Mouse (Mus musculus) midbrain, embryonic 11.5 days (tissue): ENCODE measurements around the gene Pwp1. TPM values are rescaled to one million over a fixed set of nuclear protein-coding genes. Genes with fewer than 3 reads are reported as not detected.

Experiments
- polyA plus RNA-seq: library from polyadenylated mRNA; unstranded; fragments of >200 nt; fragmentation: Nextera tagmentation; extraction: Ambion mirVana; gene quantifications from 2 replicates; pipeline ENCODE4 v1.2.1, GENCODE M21; 2014

Pwp1 gene
- polyA plus RNA-seq, 1 experiment from 2014 or later: 97.7 TPM

Other genes with a start within 250 kb of the Pwp1 start
- 35.3 and 35.6 TPM in 2 replicates for gene Prdm4, start 87.6 kb downstream of the Pwp1 start, polyA plus RNA-seq
- 0.28 and 0.36 TPM in 2 replicates for gene Ascl4, start 98.2 kb downstream of the Pwp1 start, polyA plus RNA-seq
- 203 and 206 TPM in 2 replicates for gene Rtcb, start 128.3 kb downstream of the Pwp1 start, polyA plus RNA-seq
- gene Bpifc, start 182.4 kb downstream of the Pwp1 start, polyA plus RNA-seq: 0.12 TPM in 1 of 2 replicates, not detected in the other
- gene Fbxo7, start 192.5 kb downstream of the Pwp1 start, polyA plus RNA-seq: 16.6 and 17.2 TPM in 2 replicates